Mouse (Mus musculus) liver, adult 2 months (tissue): Measurements from ENCODE around the gene Tubb3. TPM values are rescaled to one million over a fixed set of nuclear protein-coding genes. Genes with fewer than 3 reads are reported as not detected.
"Not testable (repeated sequence)": the region's sequence is repeated elsewhere in the genome, so short reads cannot be mapped to it uniquely, and the experiment has no call there.

Experiments
- DNase-seq: peaks from one replicate; pipeline ENCODE4 v3.0.0-alpha.2; 2011; ENCODE audit warnings: low read depth, low spot score; ENCODE audit errors: extremely low read depth
- H3K27ac ChIP-seq: fragments of 200-500 bp; replicated peaks from 2 replicates; pipeline ENCODE4 v1.5.1; 2012; ENCODE audit warnings: low read depth, mild to moderate bottlenecking, control low read depth, inconsistent platforms, low read length; ENCODE audit not compliant: insufficient read depth
- H3K27me3 ChIP-seq: fragments of 200-500 bp; 2 replicates; pipeline ENCODE4 v1.6.1; 2012; ENCODE audit warnings: mild to moderate bottlenecking, moderate library complexity, low read length, inconsistent platforms; ENCODE audit not compliant: control insufficient read depth, insufficient read depth
- H3K36me3 ChIP-seq: fragments of 200-500 bp; 2 replicates; pipeline ENCODE4 v1.6.1; 2012; ENCODE audit warnings: low read length, inconsistent platforms; ENCODE audit not compliant: control insufficient read depth, insufficient read depth
- H3K4me1 ChIP-seq: fragments of 200-500 bp; 2 replicates; pipeline ENCODE4 v1.6.1; 2011; ENCODE audit warnings: low read length; ENCODE audit not compliant: control insufficient read depth, insufficient read depth
- H3K4me3 ChIP-seq: fragments of 200-500 bp; 2 replicates; pipeline ENCODE4 v1.5.1; 2011; ENCODE audit warnings: low read depth, mild to moderate bottlenecking, control low read depth, low read length, moderate library complexity; ENCODE audit not compliant: insufficient read depth
- H3K79me2 ChIP-seq: fragments of 200-500 bp; 2 replicates; pipeline ENCODE4 v1.6.1; 2012; ENCODE audit warnings: inconsistent platforms, mild to moderate bottlenecking, low read length, moderate library complexity; ENCODE audit not compliant: control insufficient read depth, insufficient read depth
- H3K9ac ChIP-seq: fragments of 200-500 bp; 2 replicates; pipeline ENCODE4 v1.6.1; 2012; ENCODE audit warnings: low read depth, mild to moderate bottlenecking, control low read depth, inconsistent platforms, low read length
- CTCF ChIP-seq: fragments of 200-500 bp; IDR thresholded peaks from 2 replicates; pipeline ENCODE4 v1.5.1; 2011; ENCODE audit warnings: low read depth, low read length, control low read depth
- POLR2A ChIP-seq: fragments of 200-500 bp; IDR thresholded peaks from 2 replicates; pipeline ENCODE4 v1.6.1; 2011; ENCODE audit warnings: low read length, control low read depth; ENCODE audit not compliant: insufficient read depth; ENCODE audit errors: extremely low read depth
- WGBS: fragments of 180-500 bp; shearing (Covaris S2); methylation state at CpG from one replicate; pipeline ENCODE4 v1.1.7; 2018; 5-methylcytosine and 5-hydroxymethylcytosine counted together
- polyA plus RNA-seq: library from polyadenylated mRNA; depleted of rRNA; stranded (reverse); fragments of >200 nt; gene quantifications from 2 replicates; pipeline ENCODE4 v1.2.3, GENCODE M21; 2012
- total RNA-seq: library from RNA; depleted of rRNA; stranded (reverse); fragments of >200 nt; gene quantifications from 2 replicates; pipeline ENCODE4 v1.2.3, GENCODE M21; 2014

The Tubb3 gene
- total and polyA plus RNA-seq, 2 experiments, result not detected

GRCm38 (mm10) chr8:123442871-123443575, 31.8 kb downstream of the Tubb3 start:
- H3K27me3 ChIP-seq, result no peaks in the 10 kb centered on the region
- H3K36me3 ChIP-seq, result no peaks in the 10 kb centered on the region
- under 1% methylated on average over 41 of the region's 41 CpGs for WGBS
- H3K9ac ChIP-seq, result peak overlapping the region; percentile 95
- TF ChIP-seq CTCF (peak; percentile 87), POLR2A (no peak)
- peak overlapping the region; percentile 96 for H3K4me3 ChIP-seq
- H3K79me2 ChIP-seq, result peaks cover 3% of the 10 kb centered on the region; the same call in 1 of the 2 replicates
- peak overlapping the region; percentile 94 for H3K27ac ChIP-seq
- H3K4me1 ChIP-seq, result peaks cover 7% of the 10 kb centered on the region
- peak; percentile 85 for DNase-seq

- Histone ChIP-seq H3K4me3 (peak overlapping the region; percentile 96), H3K4me1 (peaks cover 7% of the 10 kb centered on the region), H3K27me3 (no peaks in the 10 kb centered on the region), H3K36me3 (no peaks in the 10 kb centered on the region), H3K79me2 (peaks cover 3% of the 10 kb centered on the region; the same call in 1 of the 2 replicates), H3K9ac (peak overlapping the region; percentile 95), H3K27ac (peak overlapping the region; percentile 94)
- peak; percentile 83 for DNase-seq
- WGBS, result 11% methylated on average over 4 of the region's 4 CpGs
- no peak for TF ChIP-seq CTCF
- TF ChIP-seq POLR2A, result no peak
Observed at GRCm38 (mm10) chr8:123443576-123443921, 32.3 kb downstream of the Tubb3 start.

- TF ChIP-seq POLR2A (no peak), CTCF (no peak)
- peaks cover 7% of the 10 kb centered on the region for H3K4me1 ChIP-seq
- no peak for DNase-seq
- peak overlapping the region; percentile 25; the same call in 1 of the 2 replicates for H3K9ac ChIP-seq
- no peaks in the 10 kb centered on the region for H3K36me3 ChIP-seq
- H3K79me2 ChIP-seq, result peaks cover 3% of the 10 kb centered on the region; the same call in 1 of the 2 replicates
- WGBS, result 77% methylated on average over 6 of the region's 6 CpGs
- H3K4me3 ChIP-seq, result no peak overlapping the region
- H3K27ac ChIP-seq, result peak overlapping the region; percentile 72; the same call in 1 of the 2 replicates
- H3K27me3 ChIP-seq, result no peaks in the 10 kb centered on the region
Observed at GRCm38 (mm10) chr8:123444131-123444530, 32.9 kb downstream of the Tubb3 start.

GRCm38 (mm10) chr8:123445981-123446380, 34.8 kb downstream of the Tubb3 start:
- peaks cover 7% of the 10 kb centered on the region for H3K4me1 ChIP-seq
- WGBS, result 89% methylated on average over 10 of the region's 10 CpGs
- H3K9ac ChIP-seq, result no peak overlapping the region
- no peaks in the 10 kb centered on the region for H3K27me3 ChIP-seq
- no peak for TF ChIP-seq POLR2A
- no peak for TF ChIP-seq CTCF
- no peak overlapping the region for H3K4me3 ChIP-seq
- H3K27ac ChIP-seq, result no peak overlapping the region
- no peak for DNase-seq
- peaks cover 3% of the 10 kb centered on the region; the same call in 1 of the 2 replicates for H3K79me2 ChIP-seq
- H3K36me3 ChIP-seq, result no peaks in the 10 kb centered on the region; the same call in 1 of the 2 replicates

- no peaks in the 10 kb centered on the region for H3K27me3 ChIP-seq
- H3K79me2 ChIP-seq, result peaks cover 3% of the 10 kb centered on the region; the same call in 1 of the 2 replicates
- H3K27ac ChIP-seq, result no peak overlapping the region
- TF ChIP-seq POLR2A (no peak), CTCF (no peak)
- no peak overlapping the region for H3K9ac ChIP-seq
- peaks cover 7% of the 10 kb centered on the region for H3K4me1 ChIP-seq
- DNase-seq, result no peak
- no peaks in the 10 kb centered on the region; the same call in 1 of the 2 replicates for H3K36me3 ChIP-seq
- no peak overlapping the region for H3K4me3 ChIP-seq
- 92% methylated on average over 6 of the region's 6 CpGs for WGBS
Observed at GRCm38 (mm10) chr8:123446799-123447198, 35.6 kb downstream of the Tubb3 start.

GRCm38 (mm10) chr8:123450783-123451182, 39.6 kb downstream of the Tubb3 start:
- Histone ChIP-seq H3K27ac (no peak overlapping the region), H3K36me3 (peaks cover 15% of the 10 kb centered on the region), H3K9ac (no peak overlapping the region), H3K27me3 (no peaks in the 10 kb centered on the region), H3K4me1 (no peaks in the 10 kb centered on the region), H3K4me3 (no peak overlapping the region), H3K79me2 (peaks cover 3% of the 10 kb centered on the region; the same call in 1 of the 2 replicates)
- WGBS, result 93% methylated on average over 5 of the region's 5 CpGs
- DNase-seq, result no peak
- TF ChIP-seq CTCF (no peak), POLR2A (no peak)

- H3K9ac ChIP-seq, H3K4me1 ChIP-seq, H3K79me2 ChIP-seq, H3K27ac ChIP-seq, DNase-seq, H3K4me3 ChIP-seq, H3K27me3 ChIP-seq: not testable (repeated sequence)
- H3K36me3 ChIP-seq, result peaks cover 15% of the 10 kb centered on the region
- 96% methylated on average over 12 of the region's 12 CpGs for WGBS
Observed at GRCm38 (mm10) chr8:123451747-123452146, 40.5 kb downstream of the Tubb3 start.
